Mouse (Mus musculus) lung, embryonic 16.5 days (tissue): ENCODE measurements around the gene Fam84a. TPM values are rescaled to one million over a fixed set of nuclear protein-coding genes. Genes with fewer than 3 reads are reported as not detected.

Experiments
- ATAC-seq: fragments of 200-750 bp; cut with Nextera tagmentation; 2 replicates; pipeline ENCODE4 v1.8.0; 2017; ENCODE audit warnings: low read depth, mild to moderate bottlenecking, moderate library complexity
- H3K27ac ChIP-seq: fragments of 300-500 bp; sonication (generic); 2 replicates; pipeline ENCODE4 v1.5.1; 2014; ENCODE audit warnings: mild to moderate bottlenecking, control low read depth, low read length
- H3K27me3 ChIP-seq: fragments of 300-500 bp; sonication (generic); 2 replicates; pipeline ENCODE4 v1.6.1; 2014; ENCODE audit warnings: low read depth, low read length, mixed read lengths; ENCODE audit not compliant: control insufficient read depth, insufficient read depth
- H3K36me3 ChIP-seq: fragments of 300-500 bp; sonication (generic); 2 replicates; pipeline ENCODE4 v1.6.1; 2014; ENCODE audit warnings: low read length; ENCODE audit not compliant: control insufficient read depth, insufficient read depth
- H3K4me1 ChIP-seq: fragments of 300-500 bp; sonication (generic); replicated peaks from 2 replicates; pipeline ENCODE4 v1.6.1; 2014; ENCODE audit warnings: low read length, mixed read lengths; ENCODE audit not compliant: control insufficient read depth, insufficient read depth
- H3K4me2 ChIP-seq: fragments of 300-500 bp; sonication (generic); 2 replicates; pipeline ENCODE4 v1.6.1; 2014; ENCODE audit warnings: low read depth, low read length, control low read depth
- H3K4me3 ChIP-seq: fragments of 300-500 bp; sonication (generic); 2 replicates; pipeline ENCODE4 v1.5.1; 2014; ENCODE audit warnings: mild to moderate bottlenecking, low read length, control low read depth
- H3K9ac ChIP-seq: fragments of 300-500 bp; sonication (generic); 2 replicates; pipeline ENCODE4 v1.6.1; 2014; ENCODE audit warnings: low read length, control low read depth
- H3K9me3 ChIP-seq: fragments of 300-500 bp; sonication (generic); 2 replicates; pipeline ENCODE4 v1.6.1; 2016; ENCODE audit warnings: low read length; ENCODE audit not compliant: control insufficient read depth
- WGBS: fragments of 180-500 bp; shearing (Covaris S2); extraction: QIAGEN DNeasy Blood & Tissue Kit; methylation state at CpG from one replicate; pipeline ENCODE4 v1.1.7; 2014; 5-methylcytosine and 5-hydroxymethylcytosine counted together
- polyA plus RNA-seq: library from polyadenylated mRNA; unstranded; fragments of >200 nt; fragmentation: Nextera tagmentation; extraction: Ambion mirVana; gene quantifications from 2 replicates; pipeline ENCODE4 v1.2.1, GENCODE M21; 2015

Gene Fam84a
- 4.8 and 4.9 TPM in 2 replicates for polyA plus RNA-seq

DNA sequence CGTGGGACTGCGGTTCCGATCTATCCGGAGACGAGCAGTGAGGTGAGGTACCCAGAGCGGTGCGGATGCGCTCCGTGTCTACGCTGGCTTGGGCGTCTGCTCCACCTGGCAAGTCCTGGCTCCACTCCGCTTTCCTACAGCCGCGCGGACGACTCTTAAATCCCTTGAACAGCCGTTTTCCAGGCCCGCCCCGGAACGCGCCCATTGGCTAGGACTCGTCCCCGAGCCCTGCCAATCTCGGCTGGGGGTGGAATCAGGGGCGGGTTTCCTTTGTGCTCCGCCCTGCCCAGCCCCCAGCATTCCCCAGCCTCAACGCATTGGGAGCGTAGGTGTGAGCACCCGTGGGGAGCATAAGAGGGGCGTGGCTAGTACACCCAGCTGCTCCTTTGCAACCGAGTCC, at the start of gene Fam84a:
Gene Fam84a (minus strand): TSS at position 134 of the 400 bp plus-strand sequence.
- Histone ChIP-seq H3K9me3 (no peaks in the 10 kb centered on the region), H3K9ac (peak within 1 kb of the TSS; percentile 62), H3K27ac (no peak within 1 kb of the TSS), H3K4me1 (peaks cover 17% of the 10 kb centered on the region), H3K36me3 (no peaks in the 10 kb centered on the region), H3K27me3 (peaks cover 34% of the 10 kb centered on the region), H3K4me2 (peak within 1 kb of the TSS; percentile 90), H3K4me3 (peak within 1 kb of the TSS; percentile 66)
- WGBS: under 1% methylated on average over 31 of the region's 31 CpGs
- ATAC-seq: peak; percentile 97

DNA sequence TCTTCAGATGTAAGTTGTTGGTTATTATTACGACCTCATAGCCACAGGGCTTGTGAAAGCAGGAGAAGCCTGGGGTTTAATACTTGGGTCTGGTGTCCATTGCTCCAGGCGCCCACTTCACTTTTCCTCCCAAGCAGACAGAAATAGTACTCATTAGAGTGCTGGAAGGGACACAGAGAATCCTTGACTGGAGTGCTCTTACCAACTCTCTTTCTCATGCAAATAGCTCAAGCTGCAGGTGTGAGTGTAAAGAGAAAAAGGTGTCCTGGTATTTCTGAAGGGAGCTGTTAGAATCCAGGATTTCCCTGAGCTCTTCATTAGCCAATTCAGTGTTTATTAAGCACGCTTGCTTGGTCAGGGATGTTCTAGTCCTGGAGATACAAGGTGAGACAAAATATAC, 43.6 kb upstream of the Fam84a start:
- Histone ChIP-seq H3K27me3 (no peaks in the 10 kb centered on the region), H3K4me2 (no peak overlapping the region), H3K9ac (no peak overlapping the region), H3K27ac (no peak overlapping the region), H3K9me3 (no peaks in the 10 kb centered on the region), H3K4me1 (no peaks in the 10 kb centered on the region), H3K4me3 (no peak overlapping the region), H3K36me3 (no peaks in the 10 kb centered on the region)
- 0 out of 2 replicates have a peak, but pooled peaks have one; percentile 15 for ATAC-seq
- 36% methylated on average over 3 of the region's 3 CpGs for WGBS

DNA sequence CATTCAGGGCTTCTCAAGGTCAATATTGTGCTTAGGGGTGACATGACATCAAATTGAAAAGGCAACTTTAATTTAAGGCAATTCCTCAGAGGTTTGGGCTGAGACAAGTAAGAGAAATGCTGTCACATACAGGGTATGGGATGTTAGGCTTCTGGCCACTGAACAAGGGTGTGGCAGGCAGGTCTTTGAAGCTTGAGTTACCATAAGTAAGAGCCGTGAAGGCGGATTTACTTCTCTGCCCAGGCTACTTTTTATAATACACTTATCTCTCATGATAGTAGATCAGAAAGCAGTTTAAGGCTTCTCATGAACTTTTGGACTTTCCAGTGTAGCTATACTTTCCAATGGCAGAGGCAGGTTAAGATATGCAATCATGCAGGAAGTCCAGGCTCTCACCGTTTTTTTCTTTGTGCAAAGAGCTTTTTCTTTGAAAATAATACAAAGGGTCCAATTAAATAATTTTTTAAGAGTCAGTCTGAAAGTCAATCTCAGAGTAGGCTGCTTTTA, 34.9 kb upstream of the Fam84a start:
- no peak overlapping the region for H3K9ac ChIP-seq
- H3K27ac ChIP-seq: no peak overlapping the region
- no peaks in the 10 kb centered on the region for H3K27me3 ChIP-seq
- no peaks in the 10 kb centered on the region for H3K9me3 ChIP-seq
- H3K4me3 ChIP-seq: no peak overlapping the region
- 61% methylated on average over 3 of the region's 3 CpGs for WGBS
- H3K4me1 ChIP-seq: no peaks in the 10 kb centered on the region
- H3K4me2 ChIP-seq: no peak overlapping the region
- no peaks in the 10 kb centered on the region for H3K36me3 ChIP-seq
- ATAC-seq: no peak

DNA sequence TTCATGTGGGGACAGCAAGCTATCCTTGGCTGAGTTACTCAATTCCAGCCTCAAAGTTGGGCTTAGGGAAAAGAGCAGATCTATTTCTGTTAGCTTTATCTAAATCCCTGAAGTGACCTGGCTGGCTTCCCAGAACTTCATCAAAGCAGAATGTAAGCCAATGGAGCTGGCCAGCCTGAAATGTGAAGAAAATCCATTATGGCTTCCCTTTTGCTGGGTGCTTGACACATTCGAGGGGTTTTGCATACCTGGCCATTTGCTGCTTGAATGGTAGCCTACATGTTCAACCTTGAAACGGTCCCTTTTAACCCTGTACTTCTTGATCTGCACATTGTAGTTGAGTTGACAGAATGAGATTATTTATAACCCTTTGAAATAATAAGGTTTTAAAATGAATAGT, 13.9 kb upstream of the Fam84a start:
- 48% methylated on average over 2 of the region's 2 CpGs for WGBS
- no peaks in the 10 kb centered on the region for H3K36me3 ChIP-seq
- no peak overlapping the region for H3K9ac ChIP-seq
- ATAC-seq: 0 out of 2 replicates have a peak, but pooled peaks have one; percentile 15
- H3K4me1 ChIP-seq: no peaks in the 10 kb centered on the region
- no peak overlapping the region for H3K4me3 ChIP-seq
- no peak overlapping the region for H3K27ac ChIP-seq
- H3K9me3 ChIP-seq: no peaks in the 10 kb centered on the region
- H3K4me2 ChIP-seq: no peak overlapping the region
- no peaks in the 10 kb centered on the region for H3K27me3 ChIP-seq

DNA sequence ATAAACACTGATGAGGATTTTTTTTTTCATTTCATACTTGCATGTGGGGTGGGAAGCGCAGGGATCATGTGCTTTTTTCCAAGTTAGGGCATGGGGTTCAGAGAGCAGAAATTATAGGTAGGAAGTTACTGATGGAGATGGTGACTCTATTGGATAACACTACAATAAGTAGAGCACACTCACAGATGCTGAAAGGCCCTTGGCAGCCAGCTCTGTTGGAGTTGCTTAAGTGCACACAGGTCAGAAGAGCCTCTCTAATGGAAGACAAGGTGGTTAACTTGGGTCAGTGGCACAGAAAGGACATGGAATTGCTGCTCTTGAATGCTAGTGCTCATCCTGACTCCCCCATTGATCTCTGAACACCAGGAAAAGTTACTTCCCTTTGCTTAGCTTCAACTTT, 13.1 kb upstream of the Fam84a start:
- Histone ChIP-seq H3K4me1 (no peaks in the 10 kb centered on the region), H3K27ac (no peak overlapping the region), H3K4me3 (no peak overlapping the region), H3K9ac (no peak overlapping the region), H3K36me3 (no peaks in the 10 kb centered on the region), H3K27me3 (no peaks in the 10 kb centered on the region), H3K9me3 (no peaks in the 10 kb centered on the region), H3K4me2 (no peak overlapping the region)
- no peak for ATAC-seq
- WGBS: 95% methylated on average over 1 of the region's 1 CpGs

DNA sequence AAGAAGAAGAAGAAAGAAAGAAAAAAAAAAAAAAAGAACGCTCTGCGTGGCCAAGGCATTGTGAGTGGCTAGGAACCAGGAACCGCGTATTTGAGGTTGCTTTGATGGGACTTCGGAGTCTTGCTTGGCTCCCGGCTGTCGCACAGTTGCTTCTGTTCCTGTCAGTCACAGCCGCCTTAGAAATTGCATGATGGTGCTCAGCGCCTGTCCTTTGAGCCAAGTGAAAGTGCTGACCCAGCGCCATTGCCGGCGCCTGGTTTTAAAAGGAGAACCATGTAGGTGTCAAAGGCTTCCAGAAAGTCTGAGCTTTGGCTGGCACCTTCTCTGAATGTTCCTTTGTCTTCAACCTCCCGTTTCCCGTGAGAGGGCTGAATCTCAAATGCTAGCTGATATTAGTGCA, 572 bp upstream of the Fam84a start:
- Histone ChIP-seq H3K4me3 (peak overlapping the region; percentile 66), H3K9ac (peak overlapping the region; percentile 55), H3K27ac (no peak overlapping the region), H3K36me3 (no peaks in the 10 kb centered on the region), H3K4me2 (peak overlapping the region; percentile 90), H3K4me1 (peaks cover 17% of the 10 kb centered on the region), H3K9me3 (no peaks in the 10 kb centered on the region), H3K27me3 (peaks cover 34% of the 10 kb centered on the region)
- 2% methylated on average over 14 of the region's 14 CpGs for WGBS
- ATAC-seq: 0 out of 2 replicates have a peak, but pooled peaks have one; percentile 11

DNA sequence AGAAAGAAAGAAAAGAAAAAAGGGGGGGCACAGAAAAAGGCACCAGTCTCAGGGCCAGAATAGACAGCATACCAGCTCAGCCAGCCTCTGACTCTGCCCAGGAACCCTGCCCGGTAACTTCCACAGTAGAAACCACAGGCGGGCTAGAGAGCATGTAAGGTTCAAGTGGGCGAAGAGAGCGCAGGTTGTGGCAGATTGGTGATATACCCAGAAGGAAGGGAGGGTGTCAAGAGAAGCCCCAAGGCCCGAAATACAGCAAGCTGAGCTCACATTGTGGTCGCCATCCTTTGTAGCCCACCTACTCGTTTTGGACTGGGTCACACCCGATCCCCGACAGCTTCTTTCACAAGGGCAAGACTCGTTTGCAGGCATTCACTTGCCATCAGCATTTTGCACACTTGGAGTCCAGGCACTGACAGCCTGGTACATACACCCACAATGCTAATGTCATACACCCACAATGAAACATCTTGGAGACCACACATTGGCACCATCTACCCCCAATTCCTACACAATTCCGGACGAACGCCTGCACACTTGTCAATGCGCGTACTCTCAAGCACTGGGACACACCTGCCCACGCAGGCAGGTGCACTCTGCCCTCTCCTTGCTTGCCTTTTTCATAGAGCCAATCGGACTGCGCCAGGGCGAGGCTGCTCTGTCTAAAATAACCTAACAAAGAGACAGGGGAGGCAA, 770 bp downstream of the Fam84a start:
- H3K4me2 ChIP-seq: peak overlapping the region; percentile 90
- peaks cover 17% of the 10 kb centered on the region for H3K4me1 ChIP-seq
- no peaks in the 10 kb centered on the region for H3K36me3 ChIP-seq
- peaks cover 34% of the 10 kb centered on the region for H3K27me3 ChIP-seq
- 6% methylated on average over 19 of the region's 19 CpGs for WGBS
- H3K9ac ChIP-seq: peak overlapping the region; percentile 62; the same call in 1 of the 2 replicates
- H3K27ac ChIP-seq: no peak overlapping the region
- H3K4me3 ChIP-seq: peak overlapping the region; percentile 66
- peak; percentile 30 for ATAC-seq
- H3K9me3 ChIP-seq: no peaks in the 10 kb centered on the region

DNA sequence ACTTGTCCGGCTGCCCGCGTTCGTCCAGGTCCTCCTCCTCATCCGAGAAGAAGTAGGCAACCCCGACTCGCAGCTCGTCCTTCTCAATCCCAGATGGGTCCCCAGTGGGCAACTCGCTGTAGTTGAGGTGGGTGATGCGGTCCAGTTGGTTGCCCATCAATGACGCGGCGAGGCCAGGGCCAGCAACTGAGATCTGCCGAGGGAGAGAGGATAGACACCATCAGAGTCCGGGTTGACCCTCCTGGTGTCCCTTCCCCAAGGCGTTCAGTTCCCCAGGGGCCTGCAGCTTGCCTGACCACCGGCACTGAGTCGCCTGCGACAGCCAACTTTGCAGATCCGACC, 1.3 kb downstream of the Fam84a start:
- Histone ChIP-seq H3K9me3 (no peaks in the 10 kb centered on the region), H3K36me3 (no peaks in the 10 kb centered on the region), H3K27me3 (peaks cover 34% of the 10 kb centered on the region), H3K4me2 (peak overlapping the region; percentile 90), H3K9ac (peak overlapping the region; percentile 57), H3K4me1 (peaks cover 17% of the 10 kb centered on the region), H3K27ac (no peak overlapping the region), H3K4me3 (peak overlapping the region; percentile 66)
- ATAC-seq: no peak
- WGBS: 1% methylated on average over 20 of the region's 20 CpGs

DNA sequence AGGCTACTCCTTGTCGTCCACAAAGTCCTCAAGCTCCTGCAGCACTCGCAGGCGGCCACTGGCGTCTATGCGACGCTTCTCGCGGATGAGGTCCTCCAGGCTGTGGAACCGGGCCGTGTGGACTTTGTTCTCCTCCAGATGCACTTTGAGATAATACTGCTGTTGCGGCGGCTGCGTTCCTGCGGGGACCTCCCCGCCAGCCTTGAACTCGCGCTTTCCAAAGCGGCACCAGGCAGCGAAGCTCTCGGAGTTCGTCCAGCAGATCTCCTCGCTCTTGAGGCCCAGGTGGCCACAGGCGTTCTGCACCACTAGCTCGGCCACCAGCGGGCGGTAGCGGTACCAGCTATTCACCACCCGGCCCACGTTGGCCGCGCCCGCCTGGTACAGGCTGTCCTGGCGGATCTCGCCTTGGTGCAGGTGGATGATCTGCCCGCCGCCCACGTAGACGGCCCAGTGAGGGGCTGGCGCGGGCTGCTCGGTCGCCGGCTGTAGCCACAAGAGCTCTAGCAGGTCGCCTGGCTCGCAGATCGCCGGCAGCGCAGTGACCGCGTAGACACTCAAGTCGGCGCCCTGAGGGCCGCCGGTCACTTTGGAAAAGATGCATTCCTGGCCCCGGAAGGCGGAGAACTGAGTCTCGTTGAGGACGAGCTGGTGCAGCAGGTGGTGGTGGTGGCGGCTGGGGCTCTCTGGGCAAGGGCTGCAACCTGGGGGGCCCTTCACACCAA, 1.8 kb downstream of the Fam84a start:
- Histone ChIP-seq H3K27ac (no peak overlapping the region), H3K4me2 (peak overlapping the region; percentile 90), H3K27me3 (peaks cover 34% of the 10 kb centered on the region), H3K4me3 (peak overlapping the region; percentile 66), H3K9ac (peak overlapping the region; percentile 57), H3K36me3 (no peaks in the 10 kb centered on the region), H3K9me3 (no peaks in the 10 kb centered on the region), H3K4me1 (peaks cover 17% of the 10 kb centered on the region)
- WGBS: under 1% methylated on average over 59 of the region's 59 CpGs
- peak; percentile 48; the same call in 1 of the 2 replicates for ATAC-seq
